Mouse (Mus musculus): Measurements from ENCODE around the gene Yeats2. TPM values are rescaled to one million over a fixed set of nuclear protein-coding genes. Genes with fewer than 3 reads are reported as not detected.
"Not testable (repeated sequence)": the region's sequence is repeated elsewhere in the genome, so short reads cannot be mapped to it uniquely, and the experiment has no call there.

The Yeats2 gene
- polyA plus RNA-seq (2016; fragmentation: Nextera tagmentation; extraction: Ambion mirVana): 41.7 and 50.0 TPM in 2 replicates

DNA sequence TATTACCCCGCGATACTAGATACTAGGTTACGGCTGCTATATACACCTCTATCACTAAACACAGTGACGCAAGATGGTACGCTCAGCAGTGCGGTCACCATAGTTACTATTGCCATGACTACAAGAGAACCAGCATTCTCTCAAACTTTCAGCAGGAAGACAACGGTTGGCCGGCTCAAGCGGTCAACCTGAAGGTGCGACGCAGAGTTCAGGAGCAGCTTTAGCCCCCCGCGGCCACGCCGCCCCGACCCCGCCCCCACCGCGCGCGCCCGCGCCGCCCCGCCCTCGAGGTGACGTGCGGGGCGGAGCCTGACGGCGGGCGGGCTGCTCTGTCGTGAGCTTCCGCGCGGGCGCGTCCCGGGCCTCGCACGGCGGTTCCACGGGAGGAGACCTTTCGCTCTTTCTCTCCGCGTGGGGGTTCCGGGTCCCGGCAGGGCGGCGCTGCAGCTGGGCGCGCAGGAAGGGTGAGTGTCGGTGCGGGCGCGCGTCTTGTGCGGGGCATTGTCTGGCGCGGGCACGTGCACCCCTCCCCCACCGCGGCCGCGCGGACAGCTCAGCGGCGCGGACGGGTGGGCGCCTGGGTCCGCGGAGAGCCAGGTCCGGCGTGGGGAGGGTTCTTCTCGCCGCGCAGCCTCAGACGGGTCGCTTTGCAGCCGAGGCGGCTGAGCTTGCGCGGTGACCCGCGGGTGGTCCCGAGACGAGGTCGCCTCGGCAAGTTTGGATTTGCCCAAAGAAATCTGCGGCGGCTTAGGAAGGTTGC is at the start of gene Yeats2:
Gene Yeats2 (plus strand): TSS at position 292 of the 760 bp plus-strand sequence.
- H3K27ac ChIP-seq (replicated peaks): peak within 1 kb of the TSS; percentile 93
- H3K36me3 ChIP-seq: peaks cover 15% of the 10 kb centered on the region
- H3K4me2 ChIP-seq (replicated peaks): peak within 1 kb of the TSS; percentile 63
- peaks cover 17% of the 10 kb centered on the region for H3K4me1 ChIP-seq
- peak; percentile 94 for ATAC-seq (ENCODE audit: low FRiP score, low read depth)
- 2% methylated on average over 68 of the region's 92 CpGs for WGBS
- H3K27me3 ChIP-seq: no peaks in the 10 kb centered on the region
- peak within 1 kb of the TSS; percentile 83 for H3K4me3 ChIP-seq
- H3K9me3 ChIP-seq: 0 out of 2 replicates have a peak, but pooled peaks cover 5% of the 10 kb centered on the region
- peak within 1 kb of the TSS; percentile 88 for H3K9ac ChIP-seq (replicated peaks)

DNA sequence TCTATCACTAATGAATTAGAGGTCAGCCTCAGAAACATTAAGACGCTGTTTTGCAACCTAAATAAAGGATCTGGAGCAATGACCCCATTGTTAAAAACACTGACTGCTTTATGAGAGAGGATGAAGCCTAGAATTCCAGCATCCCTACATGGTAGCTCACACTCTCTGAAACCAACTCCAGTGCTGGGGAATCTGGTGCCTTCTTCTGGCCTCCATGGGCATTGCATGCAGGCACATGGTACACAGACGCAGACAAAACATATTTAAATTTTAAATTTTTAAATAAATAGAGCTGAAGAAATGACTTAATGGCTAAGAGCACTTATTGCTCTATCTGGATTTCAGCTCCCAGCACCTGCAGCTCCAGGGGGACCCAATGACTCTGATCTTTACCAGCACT is 44.9 kb upstream of the Yeats2 start:
- Histone ChIP-seq H3K9ac (replicated peaks) (no peak overlapping the region), H3K4me2 (replicated peaks) (no peak overlapping the region), H3K4me1 (peaks cover 6% of the 10 kb centered on the region; the same call in 1 of the 2 replicates), H3K27me3 (no peaks in the 10 kb centered on the region), H3K36me3 (no peaks in the 10 kb centered on the region), H3K27ac (replicated peaks) (no peak overlapping the region), H3K9me3 (no peaks in the 10 kb centered on the region), H3K4me3 (no peak overlapping the region)
- ATAC-seq (ENCODE audit: low FRiP score, low read depth): no peak
- 82% methylated on average over 2 of the region's 2 CpGs for WGBS

DNA sequence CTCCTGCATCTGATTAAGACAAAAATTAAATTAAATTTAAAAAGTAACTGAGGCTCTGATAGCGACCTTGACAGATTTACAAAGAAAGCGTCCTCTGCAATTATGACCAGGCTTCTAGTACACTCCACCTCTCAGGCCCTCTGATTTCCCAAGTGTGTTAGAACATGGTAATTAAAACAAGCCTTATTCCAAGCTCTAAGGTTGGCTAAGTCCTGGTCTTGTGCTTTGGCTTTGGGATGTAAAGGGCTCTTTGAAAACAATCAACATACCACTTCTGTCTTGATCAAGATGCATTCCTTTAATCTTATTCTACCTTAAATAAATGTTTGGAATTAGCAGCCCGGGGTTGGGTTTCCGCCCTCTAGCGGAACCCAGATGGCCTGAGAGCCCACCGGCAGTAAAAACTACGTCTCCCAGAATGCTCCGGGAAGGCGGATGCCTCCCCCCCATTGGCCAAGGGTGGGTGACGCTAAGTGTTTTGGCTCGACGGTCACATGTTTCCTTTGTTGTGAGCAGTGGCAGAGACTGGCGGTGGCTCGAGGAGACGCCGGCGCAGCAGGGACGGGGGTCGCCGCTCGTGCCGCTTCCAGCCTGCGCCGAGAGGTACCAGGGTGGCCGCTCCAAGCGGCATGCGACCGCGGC is 43.7 kb upstream of the Yeats2 start, which contains the start of gene Klhl24:
Gene Klhl24 (plus strand): TSS at position 474 of the 642 bp plus-strand sequence.
- Histone ChIP-seq H3K4me2 (replicated peaks) (peak within 1 kb of the TSS; percentile 64), H3K27ac (replicated peaks) (peak within 1 kb of the TSS; percentile 98), H3K9me3 (no peaks in the 10 kb centered on the region), H3K4me1 (peaks cover 6% of the 10 kb centered on the region; the same call in 1 of the 2 replicates), H3K4me3 (peak within 1 kb of the TSS; percentile 74), H3K36me3 (no peaks in the 10 kb centered on the region), H3K9ac (replicated peaks) (peak within 1 kb of the TSS; percentile 90), H3K27me3 (no peaks in the 10 kb centered on the region)
- peak; percentile 94 for ATAC-seq (ENCODE audit: low FRiP score, low read depth)
- 2% methylated on average over 29 of the region's 29 CpGs for WGBS

DNA sequence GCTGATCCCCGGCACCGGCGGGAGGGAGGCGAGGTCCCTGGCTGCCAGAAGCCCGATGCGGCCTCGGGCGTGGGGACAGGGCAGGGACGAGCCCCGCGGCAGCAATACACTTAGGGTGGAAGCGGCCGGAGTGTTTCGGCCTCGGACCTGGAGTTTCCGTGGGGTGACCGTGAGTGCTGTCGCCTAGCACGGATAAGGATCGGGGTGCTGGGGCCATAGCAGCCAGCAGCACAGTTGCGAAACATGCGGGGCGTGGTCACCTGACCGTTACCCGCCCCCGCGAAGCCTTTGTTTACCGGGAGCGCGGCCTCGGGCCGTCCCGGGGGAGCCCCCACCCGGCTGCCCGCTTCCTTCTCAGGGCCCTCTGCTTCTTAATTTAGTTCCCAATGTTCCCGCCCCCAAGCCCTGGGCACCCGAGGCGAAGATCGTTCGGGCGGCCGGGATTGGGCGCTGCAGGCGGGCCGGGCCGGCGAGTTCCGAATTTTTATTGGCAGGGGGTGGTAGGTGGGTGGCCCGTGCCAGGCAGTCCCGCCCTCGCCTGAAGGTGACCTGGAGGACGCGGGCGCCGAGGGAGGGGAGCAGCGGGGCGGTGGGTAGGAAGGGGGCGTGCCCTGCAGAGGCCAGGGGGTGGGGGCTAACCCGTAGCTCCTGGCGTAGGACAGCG is 43.0 kb upstream of the Yeats2 start:
- H3K9me3 ChIP-seq: no peaks in the 10 kb centered on the region
- WGBS: 1% methylated on average over 61 of the region's 61 CpGs
- peak overlapping the region; percentile 74 for H3K4me3 ChIP-seq
- peaks cover 6% of the 10 kb centered on the region; the same call in 1 of the 2 replicates for H3K4me1 ChIP-seq
- H3K27ac ChIP-seq (replicated peaks): peak overlapping the region; percentile 98
- peak overlapping the region; percentile 64 for H3K4me2 ChIP-seq (replicated peaks)
- H3K9ac ChIP-seq (replicated peaks): peak overlapping the region; percentile 90
- peaks cover 5% of the 10 kb centered on the region for H3K36me3 ChIP-seq
- ATAC-seq (ENCODE audit: low FRiP score, low read depth): peak; percentile 88
- no peaks in the 10 kb centered on the region for H3K27me3 ChIP-seq

DNA sequence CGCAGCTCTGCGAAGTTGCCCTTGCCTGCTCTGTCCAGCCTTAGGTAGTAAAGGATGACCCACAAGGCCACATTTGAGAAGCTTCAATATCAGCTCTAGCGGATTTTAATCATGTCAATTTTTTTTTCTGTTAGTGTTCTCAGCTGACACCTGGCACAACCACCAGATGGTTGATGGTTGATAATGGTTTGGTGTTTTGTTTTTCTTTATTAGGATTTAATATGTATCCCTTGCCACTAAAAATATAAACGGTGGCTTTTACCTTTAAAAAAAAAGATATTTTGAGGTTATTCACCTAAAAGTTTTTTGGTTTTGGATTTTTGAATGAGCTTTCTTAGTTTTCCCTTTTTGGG is 42.5 kb upstream of the Yeats2 start:
- no peak for ATAC-seq (ENCODE audit: low FRiP score, low read depth)
- peaks cover 4% of the 10 kb centered on the region for H3K9me3 ChIP-seq
- WGBS: 9% methylated on average over 4 of the region's 4 CpGs
- no peaks in the 10 kb centered on the region for H3K27me3 ChIP-seq
- peaks cover 6% of the 10 kb centered on the region; the same call in 1 of the 2 replicates for H3K4me1 ChIP-seq
- H3K9ac ChIP-seq (replicated peaks): peak overlapping the region; percentile 90
- H3K27ac ChIP-seq (replicated peaks): peak overlapping the region; percentile 98
- H3K4me3 ChIP-seq: peak overlapping the region; percentile 74
- peak overlapping the region; percentile 64 for H3K4me2 ChIP-seq (replicated peaks)
- H3K36me3 ChIP-seq: peaks cover 10% of the 10 kb centered on the region

DNA sequence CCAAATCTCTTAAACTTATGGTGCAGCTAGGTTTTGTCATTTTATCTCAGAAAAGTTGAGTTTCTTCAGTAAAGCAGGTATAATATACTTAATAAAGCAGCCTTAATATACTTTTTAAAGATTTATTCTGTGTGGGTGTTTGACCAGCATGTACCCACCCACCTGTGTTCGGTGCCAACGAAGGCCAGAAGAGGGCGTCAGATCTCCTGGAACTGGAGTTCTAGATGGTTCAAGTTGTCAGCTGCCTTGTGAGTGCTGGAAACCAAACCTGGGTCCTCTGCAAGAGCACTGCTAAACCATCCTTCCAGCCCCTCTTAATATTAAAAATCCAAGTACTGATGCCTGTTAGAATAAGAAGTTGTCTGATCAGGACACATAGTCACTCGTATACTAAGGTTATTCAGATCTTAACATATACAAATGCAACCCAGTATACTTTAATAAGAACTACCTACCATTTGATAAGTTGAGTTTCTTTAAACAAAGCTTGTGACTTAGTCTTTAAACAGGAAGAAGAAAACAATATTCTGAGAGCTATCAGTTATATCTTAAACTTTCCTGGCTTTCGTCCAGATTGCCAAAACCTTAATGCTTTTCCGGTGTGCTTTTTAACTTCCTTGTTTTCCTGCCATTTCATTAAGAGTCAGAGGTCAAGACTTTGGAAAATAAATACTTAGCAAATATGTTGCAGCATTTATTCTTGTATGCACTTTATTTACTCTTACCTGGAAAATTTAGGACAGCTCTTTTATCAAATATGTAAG is 41.8 kb upstream of the Yeats2 start:
- Histone ChIP-seq H3K36me3 (peaks cover 17% of the 10 kb centered on the region), H3K4me1 (peaks cover 6% of the 10 kb centered on the region; the same call in 1 of the 2 replicates), H3K4me2 (replicated peaks) (peak overlapping the region; percentile 64), H3K27ac (replicated peaks) (no peak overlapping the region), H3K9me3 (peaks cover 11% of the 10 kb centered on the region), H3K27me3 (no peaks in the 10 kb centered on the region), H3K9ac (replicated peaks) (no peak overlapping the region), H3K4me3 (no peak overlapping the region)
- no peak for ATAC-seq (ENCODE audit: low FRiP score, low read depth)
- WGBS: 97% methylated on average over 6 of the region's 6 CpGs

DNA sequence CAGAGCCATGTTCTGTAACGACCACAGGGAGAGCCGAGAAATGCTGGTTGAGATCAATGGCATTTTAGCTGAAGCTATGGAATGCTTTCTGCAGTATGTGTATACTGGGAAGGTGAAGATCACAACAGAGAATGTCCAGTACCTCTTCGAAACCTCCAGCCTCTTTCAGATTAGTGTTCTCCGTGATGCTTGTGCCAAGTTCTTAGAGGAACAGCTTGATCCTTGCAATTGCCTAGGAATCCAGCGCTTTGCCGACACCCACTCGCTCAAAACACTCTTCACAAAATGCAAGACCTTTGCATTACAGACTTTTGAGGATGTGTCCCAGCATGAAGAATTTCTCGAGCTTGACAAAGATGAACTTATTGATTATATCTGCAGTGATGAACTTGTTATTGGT is 33.9 kb upstream of the Yeats2 start:
- WGBS: 94% methylated on average over 8 of the region's 8 CpGs
- no peak for ATAC-seq (ENCODE audit: low FRiP score, low read depth)
- peaks cover 16% of the 10 kb centered on the region for H3K9me3 ChIP-seq
- H3K4me2 ChIP-seq (replicated peaks): no peak overlapping the region
- H3K27ac ChIP-seq (replicated peaks): no peak overlapping the region
- H3K4me3 ChIP-seq: no peak overlapping the region
- H3K4me1 ChIP-seq: no peaks in the 10 kb centered on the region
- no peak overlapping the region for H3K9ac ChIP-seq (replicated peaks)
- peaks cover 86% of the 10 kb centered on the region for H3K36me3 ChIP-seq
- no peaks in the 10 kb centered on the region for H3K27me3 ChIP-seq

DNA sequence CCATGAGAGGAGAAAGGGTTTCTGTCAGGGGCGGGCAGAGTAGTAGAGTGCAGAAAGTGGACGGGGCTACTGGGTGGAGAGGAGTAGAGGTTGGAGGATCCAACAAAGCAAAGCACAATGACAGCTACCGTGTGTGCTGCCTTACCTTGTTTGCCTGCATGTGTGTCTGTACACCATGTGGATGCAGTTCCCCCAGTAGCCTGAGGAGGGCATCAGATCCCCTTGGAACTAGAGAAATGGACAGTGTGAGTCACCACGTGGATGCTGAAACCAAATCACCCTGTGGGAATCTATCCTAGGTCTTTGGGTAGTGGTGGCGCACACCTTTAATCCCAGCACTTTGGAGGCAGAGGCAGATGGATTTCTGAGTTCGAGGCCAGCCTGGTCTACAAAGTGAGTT is 31.9 kb upstream of the Yeats2 start:
- H3K4me2 ChIP-seq (replicated peaks): no peak overlapping the region
- peaks cover 6% of the 10 kb centered on the region for H3K9me3 ChIP-seq
- no peak overlapping the region for H3K9ac ChIP-seq (replicated peaks)
- ATAC-seq (ENCODE audit: low FRiP score, low read depth): no peak
- H3K27ac ChIP-seq (replicated peaks): no peak overlapping the region
- WGBS: 95% methylated on average over 6 of the region's 6 CpGs
- H3K36me3 ChIP-seq: peaks cover 81% of the 10 kb centered on the region
- no peaks in the 10 kb centered on the region for H3K4me1 ChIP-seq
- no peak overlapping the region for H3K4me3 ChIP-seq
- peaks cover 3% of the 10 kb centered on the region for H3K27me3 ChIP-seq

DNA sequence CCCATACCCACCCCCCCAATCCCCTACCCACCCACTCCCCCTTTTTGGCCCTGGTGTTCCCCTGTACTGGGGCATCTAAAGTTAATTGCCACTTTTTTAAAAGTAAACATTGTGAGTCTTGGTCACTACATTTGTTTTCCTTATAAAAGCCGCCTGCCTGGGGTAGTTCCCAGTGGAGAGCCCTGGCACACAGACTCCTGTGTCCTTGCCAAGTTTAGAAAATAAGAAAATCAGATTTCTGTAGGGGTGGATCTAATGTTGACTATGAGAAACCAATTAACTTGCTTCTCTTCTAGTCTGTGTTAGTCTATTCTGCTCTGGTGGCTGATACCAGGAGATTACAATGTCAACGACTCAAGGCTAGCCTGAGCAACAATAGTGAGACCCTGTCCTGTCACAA is 28.2 kb upstream of the Yeats2 start:
- Histone ChIP-seq H3K36me3 (peaks cover 70% of the 10 kb centered on the region), H3K27ac (replicated peaks) (no peak overlapping the region), H3K4me1 (peaks cover 6% of the 10 kb centered on the region), H3K4me3 (no peak overlapping the region), H3K4me2 (replicated peaks) (no peak overlapping the region), H3K27me3 (peaks cover 18% of the 10 kb centered on the region), H3K9ac (replicated peaks) (no peak overlapping the region), H3K9me3 (no peaks in the 10 kb centered on the region; the same call in 1 of the 2 replicates)
- ATAC-seq (ENCODE audit: low FRiP score, low read depth): no peak
- WGBS: 79% methylated on average over 2 of the region's 2 CpGs

DNA sequence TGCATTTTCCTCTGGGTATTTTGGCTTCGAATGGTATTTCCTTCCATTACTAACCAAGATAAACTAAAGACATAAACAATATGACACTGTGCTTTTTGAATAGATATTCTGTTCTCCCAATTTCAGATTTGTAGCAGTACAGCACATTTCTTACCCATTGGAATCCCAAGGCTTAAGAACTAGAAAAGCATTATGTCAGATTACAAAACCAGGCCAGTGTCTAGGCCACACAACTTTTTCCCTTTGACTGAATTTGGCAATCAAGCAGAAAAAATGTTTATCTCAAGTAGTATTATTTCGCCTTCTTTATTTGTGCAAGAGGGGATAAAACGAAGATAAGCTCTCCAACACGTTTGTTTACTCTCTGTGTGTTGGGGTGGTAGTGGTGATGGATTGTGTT is 24.8 kb upstream of the Yeats2 start:
- H3K9me3 ChIP-seq: no peaks in the 10 kb centered on the region
- no peak for ATAC-seq (ENCODE audit: low FRiP score, low read depth)
- peaks cover 38% of the 10 kb centered on the region for H3K27me3 ChIP-seq
- H3K27ac ChIP-seq (replicated peaks): no peak overlapping the region
- H3K4me1 ChIP-seq: peaks cover 14% of the 10 kb centered on the region
- H3K36me3 ChIP-seq: peaks cover 54% of the 10 kb centered on the region
- H3K9ac ChIP-seq (replicated peaks): no peak overlapping the region
- H3K4me2 ChIP-seq (replicated peaks): no peak overlapping the region
- 77% methylated on average over 4 of the region's 4 CpGs for WGBS
- no peak overlapping the region for H3K4me3 ChIP-seq

DNA sequence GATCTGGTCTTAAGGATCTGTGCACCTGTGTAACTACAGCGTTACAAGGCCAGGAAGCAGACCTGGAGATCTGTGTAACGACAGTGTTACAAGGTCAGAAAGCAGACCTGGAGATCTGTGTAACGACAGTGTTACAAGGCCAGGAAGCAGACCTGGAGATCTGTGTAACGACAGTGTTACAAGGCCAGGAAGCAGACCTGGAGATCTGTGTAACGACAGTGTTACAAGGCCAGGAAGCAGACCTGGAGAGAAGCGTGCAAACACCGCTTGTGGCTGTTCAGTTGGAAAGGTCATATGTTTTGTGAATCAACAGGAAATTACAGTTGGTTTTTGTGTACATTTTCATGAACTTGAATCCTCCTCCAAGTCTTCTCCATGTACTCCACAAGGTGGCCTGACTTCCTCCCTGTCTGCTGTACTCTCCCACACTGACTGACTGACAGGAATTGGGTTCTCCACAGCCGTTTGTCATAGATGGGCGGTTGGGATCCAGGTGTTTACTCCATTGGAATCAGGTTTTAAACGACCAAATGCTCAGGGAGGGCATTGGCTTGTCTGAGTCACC is 14.5 kb upstream of the Yeats2 start:
- not testable (repeated sequence) for H3K9me3 ChIP-seq; H3K4me2 ChIP-seq (replicated peaks); H3K4me1 ChIP-seq; H3K27ac ChIP-seq (replicated peaks); ATAC-seq (ENCODE audit: low FRiP score, low read depth); H3K9ac ChIP-seq (replicated peaks); H3K4me3 ChIP-seq; H3K27me3 ChIP-seq
- H3K36me3 ChIP-seq: peaks cover 42% of the 10 kb centered on the region
- WGBS: 91% methylated on average over 10 of the region's 10 CpGs

Measured in midbrain, embryonic 12.5 days (tissue).